Mouse (Mus musculus) layer of hippocampus, adult 9-10 months (tissue): ENCODE measurements around the gene Maml1.
"Not testable (repeated sequence)": the region's sequence is repeated elsewhere in the genome, so short reads cannot be mapped to it uniquely, and the experiment has no call there.

Source experiments
- DNase-seq: peaks from one replicate; pipeline ENCODE4 v3.0.0; 2022; ENCODE audit warnings: low spot score

The Maml1 gene

DNA sequence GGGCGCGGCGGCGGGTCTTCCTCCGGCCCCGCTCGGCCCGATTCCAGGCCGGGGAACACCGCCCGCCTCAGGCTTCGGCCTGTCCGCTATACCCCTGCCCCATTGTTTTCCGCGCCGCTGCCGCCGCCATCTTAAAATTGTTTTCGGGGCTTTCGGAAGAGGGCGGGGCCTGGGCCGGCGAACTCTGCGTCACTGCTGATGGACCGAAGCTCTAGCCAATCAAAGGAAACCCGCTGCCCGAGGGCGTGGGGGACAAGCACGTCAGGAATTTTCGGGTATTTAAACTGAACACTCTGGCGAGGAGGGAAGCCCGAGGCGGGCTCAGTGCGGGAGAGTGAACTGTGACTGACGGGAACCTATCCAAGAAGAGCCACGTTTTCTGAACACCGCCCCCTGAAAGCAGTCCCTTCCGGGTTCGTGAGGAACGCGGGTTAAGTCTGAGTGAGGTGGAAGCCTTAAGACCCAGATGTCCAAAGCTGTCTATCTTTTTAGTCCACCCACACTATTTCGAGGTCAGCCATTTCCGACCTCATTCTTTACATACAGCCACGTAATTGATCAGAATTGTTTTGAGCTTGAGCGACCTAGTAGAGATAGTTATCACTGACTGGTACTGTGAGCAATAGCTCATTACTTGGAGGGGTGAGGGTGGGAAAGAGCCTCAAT, at the start of gene Maml1:
Maml1 (minus strand) TSS at position 122 of the 666 bp plus-strand sequence.
- DNase-seq = peak; percentile 95

GRCm38 (mm10) chr11:50336891-50337290, 44.8 kb upstream of the Maml1 start:
- no peak for DNase-seq

DNA sequence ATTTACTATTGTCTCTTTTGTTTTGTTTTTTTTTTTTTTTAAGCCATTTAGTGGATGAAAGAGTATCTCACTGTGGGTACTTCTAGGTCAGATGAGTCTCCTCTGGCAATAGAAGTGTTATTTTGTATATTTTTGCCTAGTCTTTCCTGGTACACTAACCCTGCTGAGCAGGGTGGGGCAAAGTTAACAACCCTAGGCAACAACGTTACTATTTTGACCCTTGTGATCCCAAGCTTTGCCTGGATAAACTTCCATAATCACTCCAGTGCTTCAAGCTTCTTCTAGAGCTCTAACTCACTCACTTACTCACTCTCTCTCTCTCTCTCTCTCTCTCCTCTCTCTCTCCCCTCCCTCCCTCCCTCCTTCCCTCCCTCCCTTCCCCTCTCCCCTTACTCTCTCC, 44.0 kb upstream of the Maml1 start:
- DNase-seq = no peak

- DNase-seq = no peak
Observed at GRCm38 (mm10) chr11:50333181-50333580, 41.1 kb upstream of the Maml1 start.

DNA sequence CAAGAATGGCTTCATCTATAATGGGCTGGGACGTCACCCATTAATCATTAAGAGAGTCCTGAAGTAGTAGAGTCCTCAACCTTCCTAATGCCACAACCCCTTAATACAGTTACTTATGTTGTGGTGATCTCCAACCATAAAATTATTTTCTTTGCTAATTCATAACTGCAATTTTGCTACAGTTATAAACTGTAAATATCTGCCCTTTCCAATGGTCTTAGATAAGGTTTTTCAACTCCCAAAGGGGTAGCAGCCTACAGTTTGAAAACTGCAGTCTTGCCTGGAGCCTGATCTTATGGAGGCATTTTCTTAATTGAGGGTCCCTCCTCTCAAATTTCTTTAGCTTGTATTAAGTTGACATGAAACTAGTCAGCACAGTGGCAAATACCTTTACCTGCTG, 37.3 kb upstream of the Maml1 start:
- DNase-seq = no peak

GRCm38 (mm10) chr11:50328075-50328625, 36.0 kb upstream of the Maml1 start:
- DNase-seq = no peak

GRCm38 (mm10) chr11:50326302-50326966, 34.3 kb upstream of the Maml1 start:
- DNase-seq = no peak

GRCm38 (mm10) chr11:50325496-50326301, 33.6 kb upstream of the Maml1 start, which contains the start of gene Canx:
TSS of gene Canx (minus strand) at chr11:50325673.
- peak; percentile 99 for DNase-seq

- DNase-seq = no peak
Observed at GRCm38 (mm10) chr11:50324751-50325471, 32.8 kb upstream of the Maml1 start.

GRCm38 (mm10) chr11:50323843-50324242, 31.7 kb upstream of the Maml1 start:
- no peak for DNase-seq

DNA sequence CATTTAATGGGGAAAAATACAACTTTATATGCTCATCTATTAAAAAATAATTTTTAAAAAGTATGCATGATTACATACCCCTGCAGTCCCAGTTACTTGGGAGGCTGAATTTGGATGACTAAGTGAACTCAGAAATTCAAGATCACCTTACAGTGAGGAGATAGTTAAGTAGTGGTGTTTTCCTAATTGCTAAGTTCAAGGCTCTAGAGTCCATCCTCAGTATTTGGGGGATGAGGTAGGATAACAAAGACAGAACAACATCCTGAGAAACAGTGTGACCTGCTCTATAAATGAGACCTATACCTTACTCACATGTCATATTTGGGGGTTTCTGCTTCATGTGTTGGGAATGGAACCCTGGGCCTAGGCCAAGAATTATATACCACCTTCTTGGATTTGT, 30.2 kb upstream of the Maml1 start:
- no peak for DNase-seq

DNA sequence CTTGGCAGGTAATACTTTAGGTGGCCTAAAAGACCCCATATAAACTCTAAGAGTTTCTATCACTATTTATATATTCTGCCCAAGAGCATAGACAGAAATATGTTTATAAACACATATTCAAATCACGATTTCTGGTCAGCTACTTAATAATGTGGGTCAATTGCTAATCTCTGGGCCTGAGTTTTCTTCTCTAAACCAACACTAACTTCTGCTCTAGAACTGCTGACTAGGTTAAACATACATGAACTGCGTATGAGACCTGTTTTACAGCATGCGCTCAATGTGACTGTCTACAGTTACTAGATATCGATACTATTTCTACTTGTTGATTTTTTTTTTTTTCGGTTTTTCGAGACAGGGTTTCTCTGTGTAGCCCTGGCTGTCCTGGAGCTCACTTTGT, 29.1 kb upstream of the Maml1 start:
- DNase-seq = no peak

DNA sequence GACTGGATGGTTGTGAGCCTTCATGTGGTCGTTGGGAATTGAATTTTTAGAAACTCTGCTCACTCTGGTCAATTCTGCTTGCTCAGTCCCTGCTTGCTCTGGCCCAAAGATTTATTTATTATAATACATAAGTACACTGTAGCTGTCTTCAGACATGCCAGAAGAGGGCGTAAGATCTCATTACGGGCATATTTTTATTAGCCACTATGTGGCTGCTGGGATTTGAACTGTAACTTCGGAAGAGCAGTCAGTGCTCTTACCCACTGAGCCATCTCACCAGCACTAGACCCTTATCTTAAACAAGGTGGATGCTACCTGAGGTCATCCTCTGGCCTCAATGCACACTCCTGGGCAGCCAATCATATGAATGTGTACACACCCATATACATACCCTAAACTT, 27.2 kb upstream of the Maml1 start:
- DNase-seq = not testable (repeated sequence)

DNA sequence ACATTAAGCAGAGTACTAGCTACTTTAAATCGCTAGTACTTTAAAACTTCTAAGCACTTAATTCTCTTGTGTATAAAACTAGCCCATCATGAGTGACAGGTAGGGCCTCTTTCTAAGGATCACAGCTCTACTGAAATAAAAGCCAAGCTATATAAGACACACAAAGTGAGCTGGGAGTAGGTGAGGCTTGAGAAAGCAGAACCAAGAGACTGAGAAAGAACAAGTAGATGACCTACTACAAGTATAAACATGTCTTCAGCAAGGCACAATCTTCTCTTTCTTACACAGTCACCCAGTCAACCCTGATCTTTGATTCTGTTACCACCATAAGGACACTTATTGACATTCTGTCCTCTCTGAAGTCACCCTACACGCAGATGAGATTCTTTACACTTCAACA, 20.7 kb upstream of the Maml1 start:
- DNase-seq = no peak

DNA sequence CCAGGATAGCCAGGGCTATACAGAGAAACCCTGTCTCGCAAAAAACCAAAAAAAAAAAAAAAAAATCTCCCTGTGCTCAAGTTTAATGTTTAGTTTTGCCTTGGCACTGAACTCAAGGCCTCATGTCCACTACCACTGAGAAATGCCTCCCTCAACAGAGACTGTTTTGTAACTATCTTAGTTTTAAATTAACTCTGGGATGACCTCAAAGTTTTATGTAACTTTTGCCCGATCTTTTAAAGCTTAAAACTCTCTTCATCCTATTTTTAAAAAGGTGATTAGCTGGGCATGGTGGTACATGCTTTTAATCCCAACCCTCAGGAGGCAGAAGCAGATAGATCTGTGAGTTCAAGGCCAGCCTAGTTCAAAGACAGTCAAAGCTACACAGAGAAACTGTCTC, 11.3 kb upstream of the Maml1 start:
- DNase-seq = no peak

DNA sequence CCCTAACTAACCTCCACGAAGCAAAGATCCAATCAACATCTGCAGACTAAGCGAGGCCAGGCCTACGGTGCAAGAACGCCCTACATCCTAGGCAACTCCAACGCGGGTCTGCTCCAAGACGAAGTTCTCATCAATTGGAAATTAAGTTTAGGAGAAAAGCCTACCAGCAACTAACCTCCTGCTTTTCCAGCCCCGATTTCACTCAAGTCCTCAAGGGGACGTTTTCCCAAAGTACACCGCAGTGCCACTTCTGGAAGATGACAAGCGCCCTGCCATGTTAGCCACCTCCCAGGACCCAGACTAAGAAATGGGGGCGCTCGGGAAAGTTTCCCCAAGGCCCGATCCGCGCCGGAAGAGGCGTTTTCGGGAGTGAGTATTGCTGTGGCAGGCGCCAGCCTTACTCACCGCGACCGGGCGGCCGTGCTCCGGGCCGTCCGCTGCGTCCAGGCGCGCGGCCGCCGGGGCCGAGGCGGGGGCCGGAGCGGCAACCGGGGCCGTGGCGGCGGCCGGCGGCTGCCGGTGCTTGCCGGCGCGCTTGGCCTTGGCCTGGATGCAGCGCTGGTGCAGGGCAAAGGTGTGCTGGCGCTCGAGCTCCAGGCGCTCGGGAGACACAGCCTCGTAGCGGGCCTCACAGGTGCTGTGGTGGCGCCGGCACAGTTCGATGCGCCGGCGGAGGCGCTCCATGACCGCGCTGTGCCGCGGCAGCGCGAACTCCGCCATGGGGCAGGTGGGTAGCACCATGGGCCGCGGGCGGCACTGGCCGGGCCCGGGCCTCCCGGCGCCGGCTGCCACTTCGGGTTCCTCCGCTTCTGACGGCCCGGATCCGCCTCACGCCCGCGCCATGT, 568 bp downstream of the Maml1 start:
- DNase-seq = no peak

- no peak for DNase-seq
Observed at GRCm38 (mm10) chr11:50290486-50291225, 1.5 kb downstream of the Maml1 start.

- no peak for DNase-seq
Observed at GRCm38 (mm10) chr11:50286428-50286827, 5.7 kb downstream of the Maml1 start.

DNA sequence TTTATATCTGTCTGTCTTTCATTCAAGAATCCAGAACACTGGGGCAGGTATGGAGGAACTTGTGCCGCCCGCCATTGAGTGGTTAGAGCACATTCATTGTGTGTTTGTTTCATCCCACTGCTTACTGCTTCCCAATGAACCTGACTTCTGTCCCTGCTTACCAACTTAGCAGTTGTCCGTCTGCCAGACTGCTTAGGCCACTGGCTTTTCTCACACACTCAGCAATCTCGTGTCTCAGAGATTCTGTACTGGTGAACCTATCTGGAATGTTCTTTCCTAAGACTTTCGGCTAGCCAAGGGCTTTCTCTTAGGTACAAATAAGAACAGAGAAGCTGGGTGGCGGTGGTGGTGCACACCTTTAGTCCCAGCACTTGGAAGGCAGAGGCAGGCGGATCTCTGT, 6.4 kb downstream of the Maml1 start:
- no peak for DNase-seq

GRCm38 (mm10) chr11:50285263-50285662, 6.8 kb downstream of the Maml1 start:
- DNase-seq = no peak
